Mouse (Mus musculus) megakaryocyte, embryonic 14.5 days (primary cell): ENCODE measurements around the gene Crispld2.

Experiments used
- FLI1 ChIP-seq: IDR thresholded peaks from 2 replicates; pipeline ENCODE4 v1.6.1; 2012; ENCODE audit warnings: low read length, inconsistent platforms, mixed read lengths
- GATA1 ChIP-seq: IDR thresholded peaks from 3 replicates; pipeline ENCODE4 v1.6.1; 2012; ENCODE audit warnings: mixed read lengths, low read length, inconsistent platforms, borderline replicate concordance

- no peak for TF ChIP-seq FLI1
- TF ChIP-seq GATA1 = no peak
These were observed 44.6 kb upstream of the Crispld2 start for GRCm38 (mm10) chr8:119947653-119948052.
